Mouse (Mus musculus) liver, adult (tissue): ENCODE results near the gene Bcl2l12.

Source experiments
- GATA4 ChIP-seq: IDR thresholded peaks from 2 replicates; pipeline ENCODE4 v1.6.1; 2014; ENCODE audit warnings: mild to moderate bottlenecking, low read length; ENCODE audit not compliant: insufficient replicate concordance

Bcl2l12 gene

GRCm38 (mm10) chr7:44959874-44960511, 38.5 kb downstream of the Bcl2l12 start:
- TF ChIP-seq GATA4, result no peak

- TF ChIP-seq GATA4, result no peak
These were observed 39.2 kb downstream of the Bcl2l12 start for GRCm38 (mm10) chr7:44959281-44959680.

GRCm38 (mm10) chr7:44958208-44958607, 40.3 kb downstream of the Bcl2l12 start:
- no peak for TF ChIP-seq GATA4

- no peak for TF ChIP-seq GATA4
These were observed 41.2 kb downstream of the Bcl2l12 start for GRCm38 (mm10) chr7:44957183-44957835.

- no peak for TF ChIP-seq GATA4
These were observed 42.2 kb downstream of the Bcl2l12 start for GRCm38 (mm10) chr7:44956266-44956665.

GRCm38 (mm10) chr7:44955628-44956027, 42.9 kb downstream of the Bcl2l12 start:
- TF ChIP-seq GATA4, result no peak

GRCm38 (mm10) chr7:44954091-44954885, 44.2 kb downstream of the Bcl2l12 start:
- TF ChIP-seq GATA4, result no peak

- no peak for TF ChIP-seq GATA4
These were observed 45.0 kb downstream of the Bcl2l12 start for GRCm38 (mm10) chr7:44953561-44953960.

GRCm38 (mm10) chr7:44952611-44953306, 45.8 kb downstream of the Bcl2l12 start:
- TF ChIP-seq GATA4, result no peak

GRCm38 (mm10) chr7:44951960-44952359, 46.6 kb downstream of the Bcl2l12 start:
- TF ChIP-seq GATA4, result no peak

- no peak for TF ChIP-seq GATA4
These were observed 48.6 kb downstream of the Bcl2l12 start for GRCm38 (mm10) chr7:44949922-44950321.

- TF ChIP-seq GATA4, result no peak
These were observed 55.6 kb downstream of the Bcl2l12 start, which contains the start of gene Tsks for GRCm38 (mm10) chr7:44942904-44943303. TSS of gene Tsks (plus strand) at chr7:44943204.
